Mouse (Mus musculus) limb, embryonic 14.5 days (tissue): ENCODE measurements around the gene Golga2. TPM values are rescaled to one million over a fixed set of nuclear protein-coding genes. Genes with fewer than 3 reads are reported as not detected.
A peak's percentile ranks its signal among the peaks of the same experiment; 100 is the strongest.
"Not testable (repeated sequence)": the region's sequence is repeated elsewhere in the genome, so short reads cannot be mapped to it uniquely, and the experiment has no call there.

ENCODE experiments used
- ATAC-seq: fragments of 200-750 bp; cut with Nextera tagmentation; 2 replicates; pipeline ENCODE4 v1.8.0; 2017; ENCODE audit warnings: low read depth, moderate number of reproducible peaks, moderate TSS enrichment; ENCODE audit not compliant: low FRiP score
- DNase-seq: peaks from one replicate; pipeline ENCODE4 v3.0.0-alpha.2; 2015; ENCODE audit warnings: low spot score
- H3K27ac ChIP-seq: fragments of 300-500 bp; sonication (generic); replicated peaks from 2 replicates; pipeline ENCODE4 v1.5.1; 2014; ENCODE audit warnings: low read depth, mild to moderate bottlenecking, low read length, moderate library complexity, mixed read lengths
- H3K27me3 ChIP-seq: fragments of 300-500 bp; sonication (generic); 2 replicates; pipeline ENCODE4 v1.6.1; 2014; ENCODE audit warnings: low read length, mixed read lengths; ENCODE audit not compliant: control insufficient read depth, insufficient read depth
- H3K36me3 ChIP-seq: fragments of 300-500 bp; sonication (generic); 2 replicates; pipeline ENCODE4 v1.6.1; 2014; ENCODE audit warnings: mild to moderate bottlenecking, low read length, moderate library complexity, mixed read lengths; ENCODE audit not compliant: control insufficient read depth, insufficient read depth
- H3K4me1 ChIP-seq: fragments of 300-500 bp; sonication (generic); 2 replicates; pipeline ENCODE4 v1.6.1; 2014; ENCODE audit warnings: antibody characterized with exemption, low read length, mixed read lengths; ENCODE audit not compliant: control insufficient read depth, insufficient read depth
- H3K4me2 ChIP-seq: fragments of 300-500 bp; sonication (generic); replicated peaks from 2 replicates; pipeline ENCODE4 v1.6.1; 2014; ENCODE audit warnings: low read depth, mild to moderate bottlenecking, low read length, moderate library complexity; ENCODE audit not compliant: severe bottlenecking
- H3K4me3 ChIP-seq: fragments of 300-500 bp; sonication (generic); replicated peaks from 2 replicates; pipeline ENCODE4 v1.5.1; 2014; ENCODE audit warnings: low read length
- H3K9ac ChIP-seq: fragments of 300-500 bp; sonication (generic); 2 replicates; pipeline ENCODE4 v1.6.1; 2014; ENCODE audit warnings: mild to moderate bottlenecking, low read depth, low read length, moderate library complexity; ENCODE audit not compliant: severe bottlenecking
- H3K9me3 ChIP-seq: fragments of 300-500 bp; sonication (generic); 2 replicates; pipeline ENCODE4 v1.6.1; 2016; ENCODE audit warnings: low read length; ENCODE audit not compliant: control insufficient read depth
- POLR2A ChIP-seq: fragments of 200-500 bp; IDR thresholded peaks from 2 replicates; pipeline ENCODE4 v1.8.0; 2012; ENCODE audit warnings: inconsistent platforms, mild to moderate bottlenecking, moderate library complexity, borderline replicate concordance; ENCODE audit not compliant: insufficient read depth, insufficient read length; ENCODE audit errors: extremely low read depth
- WGBS: fragments of 180-500 bp; shearing (Covaris S2); extraction: QIAGEN DNeasy Blood & Tissue Kit; methylation state at CpG from one replicate; pipeline ENCODE4 v1.1.7; 2014; 5-methylcytosine and 5-hydroxymethylcytosine counted together
- polyA plus RNA-seq, 2 experiments: library from polyadenylated mRNA; depleted of rRNA in 1 of 2; stranded (reverse) in 1 of 2; unstranded in 1 of 2; fragments of >200 nt; fragmentation: Nextera tagmentation in 1 of 2; extraction: Ambion mirVana in 1 of 2; gene quantifications; 2 replicates each; pipeline versions ENCODE4 v1.2.1 to v1.2.3; 2012 to 2014

Golga2 gene
- polyA plus RNA-seq, 2 experiments = 32.4 to 63.1 TPM

- Histone ChIP-seq H3K36me3 (peaks cover 37% of the 10 kb centered on the region), H3K4me1 (peaks cover 17% of the 10 kb centered on the region), H3K27ac (no peak overlapping the region), H3K9ac (no peak overlapping the region), H3K4me3 (peak overlapping the region; percentile 80), H3K9me3 (no peaks in the 10 kb centered on the region), H3K27me3 (no peaks in the 10 kb centered on the region), H3K4me2 (peak overlapping the region; percentile 74)
- no peak for TF ChIP-seq POLR2A
- DNase-seq (no peak), ATAC-seq (no peak)
Measured at GRCm38 (mm10) chr2:32289578-32289977, 2.4 kb downstream of the Golga2 start.

GRCm38 (mm10) chr2:32294348-32294747, 7.2 kb downstream of the Golga2 start:
- Histone ChIP-seq H3K9ac (no peak overlapping the region), H3K27me3 (no peaks in the 10 kb centered on the region), H3K36me3 (peaks cover 64% of the 10 kb centered on the region), H3K4me1 (peaks cover 2% of the 10 kb centered on the region), H3K4me3 (no peak overlapping the region), H3K9me3 (no peaks in the 10 kb centered on the region), H3K27ac (no peak overlapping the region), H3K4me2 (no peak overlapping the region)
- ATAC-seq (no peak), DNase-seq (no peak)
- no peak for TF ChIP-seq POLR2A
- 81% methylated on average over 8 of the region's 8 CpGs for whole genome bisulfite sequencing

GRCm38 (mm10) chr2:32295285-32295684, 8.1 kb downstream of the Golga2 start:
- no peak overlapping the region for H3K9ac ChIP-seq
- 77% methylated on average over 3 of the region's 3 CpGs for WGBS
- H3K27me3 ChIP-seq = no peaks in the 10 kb centered on the region
- DNase-seq (no peak), ATAC-seq (no peak)
- no peaks in the 10 kb centered on the region for H3K9me3 ChIP-seq
- H3K27ac ChIP-seq = no peak overlapping the region
- H3K4me1 ChIP-seq = no peaks in the 10 kb centered on the region
- H3K4me3 ChIP-seq = no peak overlapping the region
- no peak overlapping the region for H3K4me2 ChIP-seq
- H3K36me3 ChIP-seq = peaks cover 74% of the 10 kb centered on the region
- no peak for TF ChIP-seq POLR2A

GRCm38 (mm10) chr2:32295842-32296241, 8.7 kb downstream of the Golga2 start:
- H3K9me3 ChIP-seq, H3K9ac ChIP-seq, H3K4me2 ChIP-seq, ATAC-seq, H3K27me3 ChIP-seq, H3K4me3 ChIP-seq, H3K4me1 ChIP-seq, H3K27ac ChIP-seq, DNase-seq: not testable (repeated sequence)
- peaks cover 74% of the 10 kb centered on the region for H3K36me3 ChIP-seq
- WGBS = 100% methylated on average over 1 of the region's 2 CpGs

- Histone ChIP-seq H3K9me3 (no peaks in the 10 kb centered on the region), H3K4me1 (no peaks in the 10 kb centered on the region), H3K9ac (no peak overlapping the region), H3K4me3 (no peak overlapping the region), H3K4me2 (no peak overlapping the region), H3K36me3 (peaks cover 86% of the 10 kb centered on the region), H3K27ac (no peak overlapping the region), H3K27me3 (no peaks in the 10 kb centered on the region)
- TF ChIP-seq POLR2A = no peak
- ATAC-seq (no peak), DNase-seq (no peak)
- WGBS = 91% methylated on average over 4 of the region's 4 CpGs
Measured at GRCm38 (mm10) chr2:32299469-32299868, 12.3 kb downstream of the Golga2 start.

GRCm38 (mm10) chr2:32302952-32303351, 15.8 kb downstream of the Golga2 start:
- Histone ChIP-seq H3K4me2 (no peak overlapping the region), H3K36me3 (peaks cover 96% of the 10 kb centered on the region), H3K9me3 (no peaks in the 10 kb centered on the region), H3K4me1 (no peaks in the 10 kb centered on the region), H3K27ac (no peak overlapping the region), H3K9ac (no peak overlapping the region), H3K4me3 (no peak overlapping the region), H3K27me3 (no peaks in the 10 kb centered on the region)
- WGBS = 92% methylated on average over 9 of the region's 10 CpGs
- TF ChIP-seq POLR2A = no peak
- ATAC-seq = no peak
- DNase-seq = no peak
